Mouse (Mus musculus): Measurements from ENCODE around the gene Oas3. TPM values are rescaled to one million over a fixed set of nuclear protein-coding genes. Genes with fewer than 3 reads are reported as not detected.
A peak's percentile ranks its signal among the peaks of the same experiment; 100 is the strongest.

Oas3 gene
- total RNA-seq, 1 experiment, result 1.6 TPM

DNA sequence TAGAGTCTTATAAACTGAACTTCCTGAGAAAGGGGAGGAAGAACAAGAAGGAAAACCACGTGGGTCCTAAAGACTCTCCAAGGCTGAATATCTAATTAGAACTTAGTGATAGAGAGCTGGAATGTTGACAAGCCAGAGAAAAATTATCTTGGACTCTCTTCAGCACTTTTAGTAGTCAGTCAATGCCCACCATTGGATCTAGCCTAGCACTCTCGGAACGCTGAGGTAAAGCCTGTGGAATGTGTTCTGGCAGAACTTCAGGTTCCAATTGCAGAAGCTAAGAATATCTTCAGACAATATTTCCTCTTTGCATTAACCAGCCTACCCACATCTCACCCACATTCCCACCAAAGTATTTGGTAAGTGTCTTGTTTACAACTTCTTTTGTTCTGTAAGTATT, 2.5 kb upstream of the Oas3 start:
- Histone ChIP-seq H3K9ac (ENCODE audit: insufficient read depth, low read depth, low read length, poor library complexity, severe bottlenecking) (no peak overlapping the region), H3K4me3 (ENCODE audit: insufficient read depth in 1 of 2, low read depth in 1 of 2, low read length in 2 of 2, poor library complexity in 1 of 2, severe bottlenecking in 1 of 2) (no peak overlapping the region), H3K9me3 (ENCODE audit: control insufficient read depth, insufficient read depth, low read depth, low read length) (no peaks in the 10 kb centered on the region), H3K36me3 (ENCODE audit: control insufficient read depth, insufficient read depth, low read length, poor library complexity, severe bottlenecking) (no peaks in the 10 kb centered on the region), H3K4me1 (ENCODE audit: control insufficient read depth in 2 of 2, insufficient read depth in 2 of 2, low read length in 2 of 2, poor library complexity in 1 of 2) (peaks cover 7 to 10% of the 10 kb centered on the region in 2 experiments; a peak in 1 of 4 replicates), H3K27ac (ENCODE audit: insufficient read depth, low read depth, low read length, poor library complexity, severe bottlenecking) (no peak overlapping the region)
- no peak for TF ChIP-seq MAFK (IDR thresholded peaks at IDR 0.05; ENCODE audit: insufficient read depth, low read depth, low read length)
- TF ChIP-seq ZNF384 (IDR thresholded peaks at IDR 0.05; ENCODE audit: low read depth, low read length), result no peak
- TF ChIP-seq ZC3H11A (IDR thresholded peaks at IDR 0.05; ENCODE audit: borderline replicate concordance, low read depth, low read length), result no peak
- TF ChIP-seq HCFC1 (IDR thresholded peaks at IDR 0.05; ENCODE audit: borderline replicate concordance, insufficient read depth, low read length), result no peak
- TF ChIP-seq CHD2 (IDR thresholded peaks at IDR 0.05; ENCODE audit: low read depth, low read length), result no peak
- in situ Hi-C loops (cut with MboI; ENCODE audit: low sequenced_read_pairs in 2 of 2, unreplicated experiment in 2 of 2), result no loop called here
- no peak for DNase-seq (ENCODE audit: low read depth, low spot score)

DNA sequence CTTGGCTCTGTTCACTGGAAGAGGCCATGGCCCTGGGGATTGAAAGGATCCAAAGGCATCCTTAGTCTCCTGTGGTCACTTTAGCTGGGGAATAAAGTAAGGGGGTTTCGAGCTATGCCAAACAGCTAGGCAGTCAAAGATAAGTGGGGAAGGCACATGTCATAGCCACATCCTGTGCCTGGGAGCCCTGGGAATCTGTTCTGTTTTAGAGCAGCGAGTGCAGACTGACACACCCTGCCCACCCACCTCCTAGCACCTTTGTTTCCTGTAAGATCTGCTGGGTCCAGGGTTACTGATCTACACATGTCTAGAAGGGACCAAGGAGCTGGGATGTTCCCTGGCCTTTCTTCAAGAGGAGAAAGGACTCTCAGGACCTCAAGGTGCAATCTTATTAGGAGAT, 1.5 kb upstream of the Oas3 start:
- in situ Hi-C loops (cut with MboI; ENCODE audit: low sequenced_read_pairs in 2 of 2, unreplicated experiment in 2 of 2), result no loop called here
- Histone ChIP-seq H3K4me3 (ENCODE audit: insufficient read depth in 1 of 2, low read depth in 1 of 2, low read length in 2 of 2, poor library complexity in 1 of 2, severe bottlenecking in 1 of 2) (no peak overlapping the region), H3K4me1 (ENCODE audit: control insufficient read depth in 2 of 2, insufficient read depth in 2 of 2, low read length in 2 of 2, poor library complexity in 1 of 2) (peaks cover 7 to 10% of the 10 kb centered on the region in 2 experiments; a peak in 1 of 4 replicates), H3K27ac (ENCODE audit: insufficient read depth, low read depth, low read length, poor library complexity, severe bottlenecking) (no peak overlapping the region), H3K36me3 (ENCODE audit: control insufficient read depth, insufficient read depth, low read length, poor library complexity, severe bottlenecking) (no peaks in the 10 kb centered on the region), H3K9ac (ENCODE audit: insufficient read depth, low read depth, low read length, poor library complexity, severe bottlenecking) (no peak overlapping the region), H3K9me3 (ENCODE audit: control insufficient read depth, insufficient read depth, low read depth, low read length) (no peaks in the 10 kb centered on the region)
- TF ChIP-seq MAFK (IDR thresholded peaks at IDR 0.05; ENCODE audit: insufficient read depth, low read depth, low read length) (no peak), ZC3H11A (IDR thresholded peaks at IDR 0.05; ENCODE audit: borderline replicate concordance, low read depth, low read length) (no peak), ZNF384 (IDR thresholded peaks at IDR 0.05; ENCODE audit: low read depth, low read length) (no peak), CHD2 (IDR thresholded peaks at IDR 0.05; ENCODE audit: low read depth, low read length) (no peak), HCFC1 (IDR thresholded peaks at IDR 0.05; ENCODE audit: borderline replicate concordance, insufficient read depth, low read length) (no peak)
- no peak for DNase-seq (ENCODE audit: low read depth, low spot score)

DNA sequence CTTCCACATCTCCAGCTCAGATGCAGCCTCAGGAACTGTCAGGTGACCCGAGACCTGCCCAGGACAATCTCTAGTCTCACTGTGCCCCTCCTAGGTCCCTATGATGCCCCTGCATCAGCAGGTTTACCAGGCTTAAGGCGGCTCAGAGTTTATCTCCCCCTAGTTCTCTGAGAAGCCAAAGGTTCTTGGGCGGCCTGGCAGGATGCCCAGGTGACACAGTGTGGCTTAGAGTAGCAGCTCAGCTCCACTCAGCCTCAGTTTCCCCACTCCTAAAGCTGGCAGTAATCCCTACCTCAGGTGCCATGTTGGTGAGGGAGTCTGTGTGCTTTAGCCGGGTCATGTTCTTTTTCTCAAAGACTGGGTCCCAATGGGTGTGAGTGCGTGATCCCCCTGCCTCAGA, 660 bp downstream of the Oas3 start:
- peaks cover 4% of the 10 kb centered on the region in 2 experiments; a peak in 1 of 4 replicates for H3K4me1 ChIP-seq (ENCODE audit: control insufficient read depth in 2 of 2, insufficient read depth in 2 of 2, low read length in 2 of 2, poor library complexity in 1 of 2)
- H3K4me3 ChIP-seq (ENCODE audit: insufficient read depth in 1 of 2, low read depth in 1 of 2, low read length in 2 of 2, poor library complexity in 1 of 2, severe bottlenecking in 1 of 2), result no peak overlapping the region
- in situ Hi-C loops (cut with MboI; ENCODE audit: low sequenced_read_pairs in 2 of 2, unreplicated experiment in 2 of 2), result no loop called here
- no peak overlapping the region for H3K27ac ChIP-seq (ENCODE audit: insufficient read depth, low read depth, low read length, poor library complexity, severe bottlenecking)
- no peaks in the 10 kb centered on the region for H3K36me3 ChIP-seq (ENCODE audit: control insufficient read depth, insufficient read depth, low read length, poor library complexity, severe bottlenecking)
- no peak for DNase-seq (ENCODE audit: low read depth, low spot score)
- TF ChIP-seq MAFK (IDR thresholded peaks at IDR 0.05; ENCODE audit: insufficient read depth, low read depth, low read length) (no peak), ZC3H11A (IDR thresholded peaks at IDR 0.05; ENCODE audit: borderline replicate concordance, low read depth, low read length) (no peak), CHD2 (IDR thresholded peaks at IDR 0.05; ENCODE audit: low read depth, low read length) (no peak), ZNF384 (IDR thresholded peaks at IDR 0.05; ENCODE audit: low read depth, low read length) (no peak), HCFC1 (IDR thresholded peaks at IDR 0.05; ENCODE audit: borderline replicate concordance, insufficient read depth, low read length) (no peak)
- H3K9ac ChIP-seq (ENCODE audit: insufficient read depth, low read depth, low read length, poor library complexity, severe bottlenecking), result no peak overlapping the region
- no peaks in the 10 kb centered on the region for H3K9me3 ChIP-seq (ENCODE audit: control insufficient read depth, insufficient read depth, low read depth, low read length)

DNA sequence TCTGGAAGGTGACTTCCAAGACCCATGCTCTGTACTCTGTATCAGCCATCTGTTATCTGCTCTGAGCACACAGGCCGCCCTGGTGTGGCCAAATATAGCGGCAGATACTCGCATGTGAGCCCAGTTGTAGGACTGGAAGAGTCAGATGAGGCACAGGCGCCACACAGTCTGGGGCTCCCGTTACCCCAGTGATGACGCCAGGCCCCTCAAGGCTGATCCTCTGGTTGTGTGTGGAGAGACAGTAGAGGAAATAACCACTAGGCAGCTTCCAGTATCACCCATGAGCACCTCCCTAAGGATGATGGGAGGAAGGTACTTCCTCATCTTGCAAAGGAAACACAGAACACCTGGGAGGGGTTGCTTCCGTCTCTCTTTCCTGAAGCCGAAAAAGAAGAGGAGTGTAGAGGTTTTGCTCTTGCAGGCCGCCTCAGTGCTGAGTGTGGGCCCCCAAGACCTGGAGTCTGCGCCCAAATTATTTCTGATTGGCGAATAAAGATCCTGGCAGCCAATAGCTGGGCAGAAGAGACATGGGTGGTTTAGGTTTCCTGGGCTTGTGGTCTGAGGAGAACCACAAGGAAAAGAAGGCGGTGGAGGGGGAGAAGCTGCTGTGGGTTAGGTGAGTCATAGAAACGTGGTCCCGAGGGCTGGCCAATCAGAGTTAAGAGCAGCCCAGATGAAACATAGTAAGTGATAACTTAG, 2.0 kb downstream of the Oas3 start:
- Histone ChIP-seq H3K4me1 (ENCODE audit: control insufficient read depth in 2 of 2, insufficient read depth in 2 of 2, low read length in 2 of 2, poor library complexity in 1 of 2) (peaks cover 4% of the 10 kb centered on the region in 2 experiments; a peak in 1 of 4 replicates), H3K36me3 (ENCODE audit: control insufficient read depth, insufficient read depth, low read length, poor library complexity, severe bottlenecking) (no peaks in the 10 kb centered on the region), H3K4me3 (ENCODE audit: insufficient read depth in 1 of 2, low read depth in 1 of 2, low read length in 2 of 2, poor library complexity in 1 of 2, severe bottlenecking in 1 of 2) (no peak overlapping the region), H3K9ac (ENCODE audit: insufficient read depth, low read depth, low read length, poor library complexity, severe bottlenecking) (peak overlapping the region; percentile 33; the same call in 1 of the 2 replicates), H3K27ac (ENCODE audit: insufficient read depth, low read depth, low read length, poor library complexity, severe bottlenecking) (no peak overlapping the region), H3K9me3 (ENCODE audit: control insufficient read depth, insufficient read depth, low read depth, low read length) (no peaks in the 10 kb centered on the region)
- in situ Hi-C loops (cut with MboI; ENCODE audit: low sequenced_read_pairs in 2 of 2, unreplicated experiment in 2 of 2), result no loop called here
- TF ChIP-seq ZC3H11A (IDR thresholded peaks at IDR 0.05; ENCODE audit: borderline replicate concordance, low read depth, low read length) (no peak), HCFC1 (IDR thresholded peaks at IDR 0.05; ENCODE audit: borderline replicate concordance, insufficient read depth, low read length) (no peak), ZNF384 (IDR thresholded peaks at IDR 0.05; ENCODE audit: low read depth, low read length) (no peak), MAFK (IDR thresholded peaks at IDR 0.05; ENCODE audit: insufficient read depth, low read depth, low read length) (no peak), CHD2 (IDR thresholded peaks at IDR 0.05; ENCODE audit: low read depth, low read length) (no peak)
- no peak for DNase-seq (ENCODE audit: low read depth, low spot score)

Data from ES-E14 (cell line).